Mouse (Mus musculus): ENCODE results near the gene Bach2.

DNA sequence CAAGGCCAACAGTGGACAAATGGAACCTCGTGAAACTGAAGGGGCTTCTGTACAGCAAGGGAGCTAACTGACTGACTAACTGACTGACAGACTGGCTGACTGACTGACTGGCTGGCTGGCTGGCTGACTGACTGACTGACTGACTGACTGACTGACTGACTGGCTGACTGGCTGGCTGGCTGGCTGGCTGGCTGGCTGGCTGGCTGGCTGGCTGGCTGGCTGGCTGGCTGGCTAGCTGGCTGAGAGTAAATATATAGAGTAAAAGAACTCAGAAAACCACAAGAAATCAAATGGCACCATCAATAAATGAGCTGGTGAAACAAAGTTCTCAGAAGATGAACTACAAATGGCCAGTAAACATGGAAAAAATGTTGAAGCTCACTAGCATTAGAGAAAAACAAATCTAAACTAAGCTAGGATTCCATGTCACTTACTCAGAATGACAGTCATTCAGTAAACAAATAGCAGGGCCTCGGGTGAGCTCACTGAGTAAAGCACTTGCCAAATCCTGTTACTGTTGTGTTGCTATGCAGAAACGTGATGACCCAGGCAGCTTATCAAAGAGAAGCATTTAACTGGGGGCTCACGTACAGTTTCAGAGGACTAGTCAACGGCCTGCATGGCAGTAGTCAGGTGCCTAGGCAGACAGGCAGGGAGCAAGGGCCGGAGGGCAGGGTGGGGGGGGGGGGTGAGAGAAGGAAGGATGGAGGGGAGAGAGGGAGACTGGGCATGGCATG is 280.4 kb downstream of the Bach2 start:
- TF ChIP-seq CTCF (IDR thresholded peaks at IDR 0.05; ENCODE audit: control insufficient read depth, insufficient read depth, insufficient read length) (no peak), MAX (IDR thresholded peaks at IDR 0.05) (no peak), MYOG (IDR thresholded peaks at IDR 0.05; ENCODE audit: control insufficient read depth, extremely low read depth, insufficient read length) (no peak), USF1 (IDR thresholded peaks at IDR 0.05; ENCODE audit: low read depth) (no peak), MYOD1 (IDR thresholded peaks at IDR 0.05; ENCODE audit: control insufficient read depth, insufficient read length, low read depth) (no peak), CEBPB (IDR thresholded peaks at IDR 0.05; ENCODE audit: low read depth) (no peak)

Measured in C2C12 (cell line).